Mouse (Mus musculus) hindbrain, embryonic 11.5 days (tissue): ENCODE measurements around the gene Tmtc2. TPM values are rescaled to one million over a fixed set of nuclear protein-coding genes. Genes with fewer than 3 reads are reported as not detected.
A peak's percentile ranks its signal among the peaks of the same experiment; 100 is the strongest.

Experiments
- ATAC-seq: fragments of 200-750 bp; cut with Nextera tagmentation; 2 replicates; pipeline ENCODE4 v1.8.0; 2017; ENCODE audit warnings: mild to moderate bottlenecking, moderate TSS enrichment, moderate library complexity; ENCODE audit not compliant: low FRiP score
- DNase-seq: peaks from one replicate; pipeline ENCODE4 v3.0.0-alpha.2; 2015; ENCODE audit warnings: low spot score
- H3K27ac ChIP-seq: fragments of 300-500 bp; sonication (generic); 2 replicates; pipeline ENCODE4 v1.5.1; 2014; ENCODE audit warnings: mild to moderate bottlenecking, low read depth, low read length
- H3K27me3 ChIP-seq: fragments of 300-500 bp; sonication (generic); 2 replicates; pipeline ENCODE4 v1.6.1; 2014; ENCODE audit warnings: mild to moderate bottlenecking, low read length, moderate library complexity, mixed read lengths; ENCODE audit not compliant: control insufficient read depth, insufficient read depth
- H3K36me3 ChIP-seq: fragments of 300-500 bp; sonication (generic); 2 replicates; pipeline ENCODE4 v1.6.1; 2014; ENCODE audit warnings: mild to moderate bottlenecking, low read length, moderate library complexity, mixed read lengths; ENCODE audit not compliant: control insufficient read depth, insufficient read depth
- H3K4me1 ChIP-seq: fragments of 300-500 bp; sonication (generic); replicated peaks from 2 replicates; pipeline ENCODE4 v1.6.1; 2014; ENCODE audit warnings: low read length, mixed read lengths; ENCODE audit not compliant: control insufficient read depth, insufficient read depth
- H3K4me2 ChIP-seq: fragments of 300-500 bp; sonication (generic); replicated peaks from 2 replicates; pipeline ENCODE4 v1.6.1; 2014; ENCODE audit warnings: mild to moderate bottlenecking, low read depth, low read length
- H3K4me3 ChIP-seq: fragments of 300-500 bp; sonication (generic); 2 replicates; pipeline ENCODE4 v1.5.1; 2014; ENCODE audit warnings: low read depth, low read length
- H3K9ac ChIP-seq: fragments of 300-500 bp; sonication (generic); 2 replicates; pipeline ENCODE4 v1.6.1; 2014; ENCODE audit warnings: low read depth, low read length
- H3K9me3 ChIP-seq: fragments of 300-500 bp; sonication (generic); 2 replicates; pipeline ENCODE4 v1.6.1; 2016; ENCODE audit warnings: low read length; ENCODE audit not compliant: control insufficient read depth
- WGBS: fragments of 180-500 bp; shearing (Covaris S2); extraction: QIAGEN DNeasy Blood & Tissue Kit; methylation state at CpG from one replicate; pipeline ENCODE4 v1.1.7; 2014; 5-methylcytosine and 5-hydroxymethylcytosine counted together
- polyA plus RNA-seq: library from polyadenylated mRNA; unstranded; fragments of >200 nt; fragmentation: Nextera tagmentation; extraction: Ambion mirVana; gene quantifications from 2 replicates; pipeline ENCODE4 v1.2.1, GENCODE M21; 2014

Tmtc2 gene
- polyA plus RNA-seq, 1 experiment from 2014 or later = 9.5 TPM

DNA sequence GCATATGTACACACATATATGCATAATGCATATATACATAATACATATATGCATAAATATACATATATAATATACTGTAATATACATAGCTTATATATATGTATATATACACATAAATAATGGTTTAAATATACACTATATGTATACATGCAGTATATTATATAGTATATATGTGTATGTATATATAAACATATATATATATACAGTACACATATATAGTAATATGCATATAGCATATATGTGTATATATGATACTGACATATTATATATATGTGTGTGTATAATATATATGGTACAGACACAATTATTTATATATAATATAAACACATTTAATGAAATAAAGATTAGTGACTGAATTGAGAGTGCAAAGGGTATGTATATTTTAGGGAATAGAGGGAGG, 420.5 kb downstream of the Tmtc2 start:
- Histone ChIP-seq H3K4me1 (no peaks in the 10 kb centered on the region), H3K27ac (no peak overlapping the region), H3K9ac (no peak overlapping the region), H3K4me3 (no peak overlapping the region), H3K4me2 (no peak overlapping the region), H3K36me3 (no peaks in the 10 kb centered on the region), H3K27me3 (no peaks in the 10 kb centered on the region), H3K9me3 (no peaks in the 10 kb centered on the region)
- no peak for DNase-seq
- ATAC-seq = 0 out of 2 replicates have a peak, but pooled peaks have one; percentile 17

- Histone ChIP-seq H3K27me3 (no peaks in the 10 kb centered on the region), H3K4me1 (no peaks in the 10 kb centered on the region), H3K4me3 (no peak overlapping the region), H3K27ac (no peak overlapping the region), H3K9me3 (no peaks in the 10 kb centered on the region), H3K4me2 (no peak overlapping the region), H3K36me3 (no peaks in the 10 kb centered on the region), H3K9ac (no peak overlapping the region)
- no peak for ATAC-seq
- DNase-seq = no peak
- 51% methylated on average over 4 of the region's 4 CpGs for WGBS
These were observed 429.9 kb downstream of the Tmtc2 start for GRCm38 (mm10) chr10:105144382-105144781.

DNA sequence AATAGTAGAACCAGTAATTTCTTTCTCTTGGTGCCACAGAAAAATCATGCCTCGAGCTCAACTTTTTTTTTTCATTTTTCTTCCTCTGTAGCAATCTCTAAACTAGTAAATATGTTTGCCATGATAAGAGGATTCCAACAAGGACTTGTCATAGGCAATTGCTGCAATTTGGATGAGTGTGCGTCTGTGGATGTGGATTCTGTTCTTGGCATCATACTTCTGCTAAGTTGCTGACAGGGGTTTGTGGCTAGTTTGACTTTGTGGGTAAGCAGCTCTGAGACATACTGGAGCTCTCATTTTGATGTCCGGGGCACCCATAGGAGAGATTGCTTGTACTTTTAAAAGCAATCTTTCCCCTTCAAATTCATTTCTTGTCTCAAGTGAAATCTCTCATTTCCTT, 432.1 kb downstream of the Tmtc2 start:
- Histone ChIP-seq H3K9me3 (no peaks in the 10 kb centered on the region), H3K27me3 (no peaks in the 10 kb centered on the region), H3K36me3 (no peaks in the 10 kb centered on the region), H3K27ac (no peak overlapping the region), H3K4me2 (no peak overlapping the region), H3K4me3 (no peak overlapping the region), H3K9ac (no peak overlapping the region), H3K4me1 (no peaks in the 10 kb centered on the region)
- no peak for ATAC-seq
- DNase-seq = no peak
- 84% methylated on average over 3 of the region's 3 CpGs for WGBS
